Mouse (Mus musculus) liver, adult 2 months (tissue): ENCODE results near the gene Tmem179.

Experiments
- CTCF ChIP-seq: fragments of 200-500 bp; IDR thresholded peaks from 2 replicates; pipeline ENCODE4 v1.5.1; 2011; ENCODE audit warnings: low read depth, low read length, control low read depth
- POLR2A ChIP-seq: fragments of 200-500 bp; IDR thresholded peaks from 2 replicates; pipeline ENCODE4 v1.6.1; 2011; ENCODE audit warnings: low read length, control low read depth; ENCODE audit not compliant: insufficient read depth; ENCODE audit errors: extremely low read depth

- TF ChIP-seq POLR2A = no peak
- TF ChIP-seq CTCF = no peak
Measured at GRCm38 (mm10) chr12:112554900-112555299, 38.4 kb upstream of the Tmem179 start.
